Mouse (Mus musculus): ENCODE measurements around the gene Psen2. TPM values are rescaled to one million over a fixed set of nuclear protein-coding genes. Genes with fewer than 3 reads are reported as not detected.

Psen2 gene
- polyA plus RNA-seq, 1 experiment from 2014 or later = 22.6 TPM

- no peaks in the 10 kb centered on the region for H3K9me3 ChIP-seq (ENCODE audit: control insufficient read depth, low read length)
- H3K4me2 ChIP-seq (ENCODE audit: low read depth, low read length) = no peak overlapping the region
- WGBS = 72% methylated on average over 6 of the region's 6 CpGs
- no peak overlapping the region for H3K27ac ChIP-seq (ENCODE audit: low read length)
- no peak overlapping the region for H3K4me3 ChIP-seq (ENCODE audit: low read length)
- H3K27me3 ChIP-seq (replicated peaks; ENCODE audit: control insufficient read depth, insufficient read depth, low read length) = no peaks in the 10 kb centered on the region
- no peak for ATAC-seq
- H3K9ac ChIP-seq (ENCODE audit: low read depth, low read length) = no peak overlapping the region
- no peaks in the 10 kb centered on the region for H3K36me3 ChIP-seq (ENCODE audit: control insufficient read depth, insufficient read depth, low read length)
- peaks cover 11% of the 10 kb centered on the region for H3K4me1 ChIP-seq (ENCODE audit: control insufficient read depth, insufficient read depth, low read length)
These were observed 1.2 kb upstream of the Psen2 start for GRCm38 (mm10) chr1:180264389-180264788.

GRCm38 (mm10) chr1:180261857-180262570, 1.2 kb downstream of the Psen2 start:
- Histone ChIP-seq H3K36me3 (ENCODE audit: control insufficient read depth, insufficient read depth, low read length) (no peaks in the 10 kb centered on the region), H3K4me1 (ENCODE audit: control insufficient read depth, insufficient read depth, low read length) (peaks cover 5% of the 10 kb centered on the region; the same call in 1 of the 2 replicates), H3K27ac (ENCODE audit: low read length) (no peak overlapping the region), H3K9me3 (ENCODE audit: control insufficient read depth, low read length) (no peaks in the 10 kb centered on the region), H3K4me2 (ENCODE audit: low read depth, low read length) (no peak overlapping the region), H3K27me3 (replicated peaks; ENCODE audit: control insufficient read depth, insufficient read depth, low read length) (no peaks in the 10 kb centered on the region), H3K9ac (ENCODE audit: low read depth, low read length) (no peak overlapping the region), H3K4me3 (ENCODE audit: low read length) (no peak overlapping the region)
- 71% methylated on average over 8 of the region's 8 CpGs for WGBS
- ATAC-seq = 0 out of 2 replicates have a peak, but pooled peaks have one; percentile 23

GRCm38 (mm10) chr1:180261415-180261814, 1.8 kb downstream of the Psen2 start:
- no peak for ATAC-seq
- Histone ChIP-seq H3K4me3 (ENCODE audit: low read length) (no peak overlapping the region), H3K9ac (ENCODE audit: low read depth, low read length) (no peak overlapping the region), H3K27me3 (replicated peaks; ENCODE audit: control insufficient read depth, insufficient read depth, low read length) (no peaks in the 10 kb centered on the region), H3K4me2 (ENCODE audit: low read depth, low read length) (no peak overlapping the region), H3K4me1 (ENCODE audit: control insufficient read depth, insufficient read depth, low read length) (peaks cover 5% of the 10 kb centered on the region; the same call in 1 of the 2 replicates), H3K27ac (ENCODE audit: low read length) (no peak overlapping the region), H3K36me3 (ENCODE audit: control insufficient read depth, insufficient read depth, low read length) (no peaks in the 10 kb centered on the region), H3K9me3 (ENCODE audit: control insufficient read depth, low read length) (no peaks in the 10 kb centered on the region)
- 87% methylated on average over 3 of the region's 3 CpGs for WGBS

- no peaks in the 10 kb centered on the region for H3K9me3 ChIP-seq (ENCODE audit: control insufficient read depth, low read length)
- H3K27ac ChIP-seq (ENCODE audit: low read length) = no peak overlapping the region
- peaks cover 5% of the 10 kb centered on the region; the same call in 1 of the 2 replicates for H3K4me1 ChIP-seq (ENCODE audit: control insufficient read depth, insufficient read depth, low read length)
- no peak overlapping the region for H3K4me3 ChIP-seq (ENCODE audit: low read length)
- H3K4me2 ChIP-seq (ENCODE audit: low read depth, low read length) = no peak overlapping the region
- no peaks in the 10 kb centered on the region for H3K27me3 ChIP-seq (replicated peaks; ENCODE audit: control insufficient read depth, insufficient read depth, low read length)
- ATAC-seq = no peak
- H3K36me3 ChIP-seq (ENCODE audit: control insufficient read depth, insufficient read depth, low read length) = no peaks in the 10 kb centered on the region
- H3K9ac ChIP-seq (ENCODE audit: low read depth, low read length) = no peak overlapping the region
- WGBS = 74% methylated on average over 2 of the region's 2 CpGs
These were observed 2.4 kb downstream of the Psen2 start for GRCm38 (mm10) chr1:180260886-180261285.

DNA sequence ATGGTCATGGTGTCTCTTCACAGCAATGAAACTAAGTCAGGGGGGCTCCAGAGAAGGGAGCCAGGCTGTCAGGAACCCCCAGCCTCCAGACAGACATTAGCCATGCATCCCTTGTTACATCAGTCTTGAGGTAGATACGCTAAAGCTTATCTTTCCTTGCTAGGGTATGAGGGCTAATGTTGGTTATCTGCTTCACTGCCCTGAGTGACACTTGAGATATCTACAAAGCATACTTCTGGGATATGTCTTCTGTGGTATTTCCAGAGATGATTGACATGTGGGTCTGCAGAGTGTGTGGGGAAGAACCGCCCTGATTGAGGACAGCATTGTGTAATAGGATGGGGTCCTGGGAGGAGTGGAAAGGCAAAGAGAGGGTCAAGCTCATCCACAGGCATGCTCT, 3.5 kb downstream of the Psen2 start:
- H3K9ac ChIP-seq (ENCODE audit: low read depth, low read length) = no peak overlapping the region
- no peaks in the 10 kb centered on the region for H3K27me3 ChIP-seq (replicated peaks; ENCODE audit: control insufficient read depth, insufficient read depth, low read length)
- no peak overlapping the region for H3K4me3 ChIP-seq (ENCODE audit: low read length)
- no peaks in the 10 kb centered on the region for H3K9me3 ChIP-seq (ENCODE audit: control insufficient read depth, low read length)
- no peak overlapping the region for H3K4me2 ChIP-seq (ENCODE audit: low read depth, low read length)
- H3K27ac ChIP-seq (ENCODE audit: low read length) = no peak overlapping the region
- H3K36me3 ChIP-seq (ENCODE audit: control insufficient read depth, insufficient read depth, low read length) = no peaks in the 10 kb centered on the region
- peaks cover 8% of the 10 kb centered on the region for H3K4me1 ChIP-seq (ENCODE audit: control insufficient read depth, insufficient read depth, low read length)
- no peak for ATAC-seq
- WGBS = 78% methylated on average over 2 of the region's 2 CpGs

GRCm38 (mm10) chr1:180257446-180257845, 5.8 kb downstream of the Psen2 start:
- no peak overlapping the region for H3K27ac ChIP-seq (ENCODE audit: low read length)
- ATAC-seq = no peak
- H3K36me3 ChIP-seq (ENCODE audit: control insufficient read depth, insufficient read depth, low read length) = no peaks in the 10 kb centered on the region
- no peak overlapping the region for H3K9ac ChIP-seq (ENCODE audit: low read depth, low read length)
- H3K27me3 ChIP-seq (replicated peaks; ENCODE audit: control insufficient read depth, insufficient read depth, low read length) = no peaks in the 10 kb centered on the region
- no peak overlapping the region for H3K4me2 ChIP-seq (ENCODE audit: low read depth, low read length)
- H3K4me3 ChIP-seq (ENCODE audit: low read length) = no peak overlapping the region
- peaks cover 9% of the 10 kb centered on the region for H3K4me1 ChIP-seq (ENCODE audit: control insufficient read depth, insufficient read depth, low read length)
- H3K9me3 ChIP-seq (ENCODE audit: control insufficient read depth, low read length) = no peaks in the 10 kb centered on the region
- WGBS = 90% methylated on average over 6 of the region's 6 CpGs

- peak overlapping the region; percentile 88 for H3K27ac ChIP-seq (ENCODE audit: low read length)
- WGBS = 52% methylated on average over 4 of the region's 4 CpGs
- no peaks in the 10 kb centered on the region for H3K9me3 ChIP-seq (ENCODE audit: control insufficient read depth, low read length)
- no peaks in the 10 kb centered on the region for H3K36me3 ChIP-seq (ENCODE audit: control insufficient read depth, insufficient read depth, low read length)
- H3K4me2 ChIP-seq (ENCODE audit: low read depth, low read length) = peak overlapping the region; percentile 95
- ATAC-seq = no peak
- no peaks in the 10 kb centered on the region for H3K27me3 ChIP-seq (replicated peaks; ENCODE audit: control insufficient read depth, insufficient read depth, low read length)
- H3K4me3 ChIP-seq (ENCODE audit: low read length) = peak overlapping the region; percentile 70
- H3K9ac ChIP-seq (ENCODE audit: low read depth, low read length) = peak overlapping the region; percentile 72
- peaks cover 9% of the 10 kb centered on the region for H3K4me1 ChIP-seq (ENCODE audit: control insufficient read depth, insufficient read depth, low read length)
These were observed 6.4 kb downstream of the Psen2 start for GRCm38 (mm10) chr1:180256866-180257265.

- Histone ChIP-seq H3K4me1 (ENCODE audit: control insufficient read depth, insufficient read depth, low read length) (peaks cover 9% of the 10 kb centered on the region), H3K27me3 (replicated peaks; ENCODE audit: control insufficient read depth, insufficient read depth, low read length) (no peaks in the 10 kb centered on the region), H3K36me3 (ENCODE audit: control insufficient read depth, insufficient read depth, low read length) (no peaks in the 10 kb centered on the region), H3K9ac (ENCODE audit: low read depth, low read length) (peak overlapping the region; percentile 84), H3K9me3 (ENCODE audit: control insufficient read depth, low read length) (no peaks in the 10 kb centered on the region), H3K4me3 (ENCODE audit: low read length) (peak overlapping the region; percentile 70), H3K4me2 (ENCODE audit: low read depth, low read length) (peak overlapping the region; percentile 95), H3K27ac (ENCODE audit: low read length) (peak overlapping the region; percentile 88)
- peak; percentile 97 for ATAC-seq
- under 1% methylated on average over 39 of the region's 39 CpGs for WGBS
These were observed 7.0 kb downstream of the Psen2 start for GRCm38 (mm10) chr1:180256138-180256674.

GRCm38 (mm10) chr1:180255294-180256117, 7.7 kb downstream of the Psen2 start:
- Histone ChIP-seq H3K27ac (ENCODE audit: low read length) (peak overlapping the region; percentile 88), H3K9me3 (ENCODE audit: control insufficient read depth, low read length) (no peaks in the 10 kb centered on the region), H3K27me3 (replicated peaks; ENCODE audit: control insufficient read depth, insufficient read depth, low read length) (no peaks in the 10 kb centered on the region), H3K9ac (ENCODE audit: low read depth, low read length) (peak overlapping the region; percentile 84), H3K4me3 (ENCODE audit: low read length) (peak overlapping the region; percentile 70), H3K4me1 (ENCODE audit: control insufficient read depth, insufficient read depth, low read length) (peaks cover 9% of the 10 kb centered on the region), H3K36me3 (ENCODE audit: control insufficient read depth, insufficient read depth, low read length) (no peaks in the 10 kb centered on the region), H3K4me2 (ENCODE audit: low read depth, low read length) (peak overlapping the region; percentile 95)
- peak; percentile 78 for ATAC-seq
- WGBS = 3% methylated on average over 33 of the region's 33 CpGs

Data from intestine, embryonic 16.5 days (tissue).